Mouse (Mus musculus): ENCODE results near the gene Marveld1.
A peak's percentile ranks its signal among the peaks of the same experiment; 100 is the strongest.

Marveld1 gene

GRCm38 (mm10) chr19:42147170-42147768, at the start of gene Marveld1:
TSS of gene Marveld1 (plus strand) at chr19:42147400.
- peak; percentile 65 for DNase-seq

GRCm38 (mm10) chr19:42099406-42099805, 47.8 kb upstream of the Marveld1 start:
- DNase-seq, result no peak

GRCm38 (mm10) chr19:42104681-42105080, 42.5 kb upstream of the Marveld1 start:
- DNase-seq, result no peak

- DNase-seq, result no peak
Observed at GRCm38 (mm10) chr19:42115783-42116335, 31.3 kb upstream of the Marveld1 start.

GRCm38 (mm10) chr19:42118142-42118541, 29.1 kb upstream of the Marveld1 start:
- DNase-seq, result no peak

- DNase-seq, result no peak
Observed at GRCm38 (mm10) chr19:42118596-42118995, 28.6 kb upstream of the Marveld1 start.

- DNase-seq, result no peak
Observed at GRCm38 (mm10) chr19:42120451-42120850, 26.7 kb upstream of the Marveld1 start.

GRCm38 (mm10) chr19:42124684-42125083, 22.5 kb upstream of the Marveld1 start:
- DNase-seq, result no peak

- no peak for DNase-seq
Observed at GRCm38 (mm10) chr19:42125501-42126218, 21.5 kb upstream of the Marveld1 start.

GRCm38 (mm10) chr19:42126219-42126605, 21.0 kb upstream of the Marveld1 start:
- DNase-seq, result no peak

GRCm38 (mm10) chr19:42127024-42127423, 20.2 kb upstream of the Marveld1 start:
- DNase-seq, result no peak

GRCm38 (mm10) chr19:42128052-42128740, 19.0 kb upstream of the Marveld1 start:
- DNase-seq, result no peak

GRCm38 (mm10) chr19:42128787-42129508, 18.3 kb upstream of the Marveld1 start, which contains the start of gene Avpi1:
TSS of gene Avpi1 (minus strand) at chr19:42129059.
- peak; percentile 98 for DNase-seq

GRCm38 (mm10) chr19:42129509-42130293, 17.5 kb upstream of the Marveld1 start:
- DNase-seq, result no peak

- DNase-seq, result no peak
Observed at GRCm38 (mm10) chr19:42130294-42130606, 16.9 kb upstream of the Marveld1 start.

- no peak for DNase-seq
Observed at GRCm38 (mm10) chr19:42131101-42131500, 16.1 kb upstream of the Marveld1 start.

- no peak for DNase-seq
Observed at GRCm38 (mm10) chr19:42135070-42135469, 12.1 kb upstream of the Marveld1 start.

GRCm38 (mm10) chr19:42136126-42136525, 11.1 kb upstream of the Marveld1 start:
- DNase-seq, result peak; percentile 51

- no peak for DNase-seq
Observed at GRCm38 (mm10) chr19:42137167-42137672, 10.0 kb upstream of the Marveld1 start.

GRCm38 (mm10) chr19:42138517-42139285, 8.5 kb upstream of the Marveld1 start:
- no peak for DNase-seq

All from retina, postnatal 1 day (tissue).